Mouse (Mus musculus): ENCODE results near the gene Adamts12.

The Adamts12 gene

DNA sequence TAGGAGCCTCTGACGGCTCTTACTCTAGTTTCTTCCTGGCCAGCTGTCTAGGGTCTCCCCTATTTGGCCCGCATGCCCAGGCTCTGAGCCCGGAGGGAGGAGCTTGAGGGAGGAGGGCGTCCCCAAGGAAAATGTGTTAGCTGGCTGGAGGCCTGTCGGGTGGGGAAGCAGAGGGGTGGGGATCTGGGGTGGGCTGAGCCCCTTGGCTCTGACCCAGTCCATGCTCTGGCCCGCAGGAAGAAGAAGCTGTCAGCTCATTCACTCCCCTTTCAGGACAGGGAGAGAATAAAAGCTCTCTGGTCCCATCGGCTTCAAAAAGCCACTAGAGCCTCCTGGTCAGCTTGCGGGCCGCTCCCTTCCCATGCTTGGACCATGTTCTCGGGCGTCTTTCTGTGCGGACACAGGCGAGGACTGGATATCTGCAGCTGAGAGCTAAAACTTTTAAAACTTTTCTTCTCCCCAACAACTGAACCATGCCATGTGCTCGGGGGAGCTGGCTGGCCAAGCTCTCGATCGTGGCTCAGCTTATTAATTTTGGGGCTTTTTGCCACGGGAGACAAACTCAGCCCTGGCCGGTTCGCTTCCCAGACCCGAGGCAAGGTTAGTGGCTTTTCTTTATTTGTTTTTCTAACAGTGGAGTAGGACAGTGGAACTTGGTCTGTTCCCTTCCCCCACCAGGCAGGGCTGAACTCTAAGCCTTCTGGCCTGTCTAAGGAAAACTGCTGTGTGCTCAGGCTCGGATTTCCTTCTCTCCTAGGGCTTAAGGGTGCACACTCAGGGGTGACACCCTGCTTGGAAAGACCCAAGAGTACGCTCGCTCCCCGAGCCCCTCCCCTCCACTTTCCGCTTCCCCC is at the start of gene Adamts12:
Gene Adamts12, plus strand, starts transcription at position 233 of the 854 bp plus-strand sequence.
- no peak for DNase-seq (ENCODE audit: low spot score in 2 of 2)

DNA sequence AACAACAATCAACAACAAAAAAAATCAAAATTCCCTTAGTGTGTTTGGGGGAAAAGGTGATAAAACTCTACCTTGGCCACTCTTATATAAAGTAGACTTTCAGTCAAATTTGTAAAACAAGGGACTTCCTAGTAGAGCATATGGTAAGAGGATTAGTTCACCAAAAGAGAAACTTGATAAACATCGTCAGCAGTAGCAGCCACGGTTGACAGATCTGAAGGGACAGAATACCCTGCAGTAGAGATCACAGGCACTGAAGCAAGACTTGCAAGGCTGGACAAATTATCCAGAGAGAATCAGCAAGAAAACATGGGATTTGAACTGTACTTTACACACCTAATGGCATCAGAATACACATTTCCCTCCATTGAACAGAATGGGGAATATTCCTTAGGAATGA is 49.7 kb upstream of the Adamts12 start:
- DNase-seq (ENCODE audit: low spot score in 2 of 2) = no peak

DNA sequence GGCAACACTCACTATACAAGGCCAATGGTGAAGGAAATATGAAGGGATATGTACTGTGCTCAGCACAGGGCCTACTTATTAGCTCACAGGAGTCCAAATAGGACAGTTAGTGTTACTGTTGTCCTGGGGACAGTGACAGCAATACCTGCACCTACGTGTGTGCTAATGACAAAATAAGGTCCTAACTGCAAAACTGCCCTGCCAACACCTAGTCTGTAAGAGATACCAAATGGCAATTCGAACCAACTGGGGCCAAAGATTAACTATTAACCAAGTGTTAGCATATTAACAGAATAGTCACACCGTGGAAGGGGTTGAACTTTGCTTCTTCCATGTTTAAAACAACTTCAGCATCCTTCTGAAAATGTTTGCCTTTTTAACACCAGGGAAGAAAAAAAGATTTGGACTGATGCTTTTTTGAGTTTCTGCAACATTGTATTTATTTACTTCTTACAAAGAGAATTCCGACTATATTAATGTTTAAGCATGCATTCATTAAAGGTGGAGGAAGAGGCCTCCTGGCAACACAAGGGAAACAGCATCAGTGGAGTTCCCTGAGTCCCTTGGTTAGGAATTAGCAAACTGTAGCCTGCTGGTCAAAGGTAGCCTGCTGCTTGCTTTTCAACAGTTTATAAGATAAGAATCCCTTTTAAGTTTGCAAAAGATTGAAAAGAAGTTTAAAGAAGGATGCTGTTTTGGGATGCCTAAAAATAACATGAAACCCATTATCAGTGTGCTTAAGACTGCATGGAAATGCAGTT is 37.6 kb upstream of the Adamts12 start:
- DNase-seq (ENCODE audit: low spot score in 2 of 2) = no peak

DNA sequence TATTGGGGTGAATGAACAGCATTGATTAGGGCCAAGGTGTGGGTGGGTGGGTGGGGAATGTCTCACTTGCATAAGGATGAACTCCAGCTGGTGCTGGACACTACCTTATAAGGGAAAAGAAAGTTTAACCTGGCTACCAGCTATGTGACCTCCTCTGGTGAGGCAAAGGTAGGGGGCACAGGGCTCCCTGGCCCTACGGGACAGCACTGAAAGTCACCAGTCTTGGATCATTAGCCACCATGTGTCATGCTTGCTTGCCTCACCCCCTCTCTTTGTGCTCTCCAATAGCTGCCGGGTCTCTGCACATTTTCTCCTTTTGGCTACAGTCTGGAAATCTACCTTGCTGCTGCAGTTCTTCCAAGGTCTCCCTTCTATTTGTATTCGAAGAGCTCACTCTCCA is 34.4 kb upstream of the Adamts12 start:
- no peak for DNase-seq (ENCODE audit: low spot score in 2 of 2)

DNA sequence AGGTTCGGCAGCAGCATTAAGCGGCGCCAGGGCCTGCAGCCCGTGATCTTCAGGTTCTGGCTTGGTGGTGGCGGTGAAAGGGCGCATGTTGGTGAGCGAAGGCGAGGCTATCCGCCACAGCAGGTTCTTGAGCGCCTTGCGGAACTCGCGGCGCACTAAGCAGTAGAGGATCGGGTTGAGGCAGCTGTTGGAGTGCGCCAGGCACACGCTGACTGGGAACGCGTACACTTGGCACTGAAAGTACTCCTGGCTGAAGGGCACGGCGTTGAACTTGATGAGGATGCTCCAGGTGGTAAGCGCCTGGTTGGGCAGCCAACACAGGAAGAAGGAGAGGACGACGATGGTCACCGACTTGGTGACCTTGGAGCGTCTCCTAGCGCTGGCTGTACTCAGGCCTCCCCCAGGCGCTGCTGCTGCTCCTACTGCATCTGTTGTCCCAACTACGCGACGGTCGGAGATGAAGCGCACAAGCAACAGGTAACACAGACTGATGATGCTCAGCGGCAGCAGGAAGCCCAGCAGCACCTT is 28.6 kb upstream of the Adamts12 start:
- DNase-seq (ENCODE audit: low spot score in 2 of 2) = no peak

DNA sequence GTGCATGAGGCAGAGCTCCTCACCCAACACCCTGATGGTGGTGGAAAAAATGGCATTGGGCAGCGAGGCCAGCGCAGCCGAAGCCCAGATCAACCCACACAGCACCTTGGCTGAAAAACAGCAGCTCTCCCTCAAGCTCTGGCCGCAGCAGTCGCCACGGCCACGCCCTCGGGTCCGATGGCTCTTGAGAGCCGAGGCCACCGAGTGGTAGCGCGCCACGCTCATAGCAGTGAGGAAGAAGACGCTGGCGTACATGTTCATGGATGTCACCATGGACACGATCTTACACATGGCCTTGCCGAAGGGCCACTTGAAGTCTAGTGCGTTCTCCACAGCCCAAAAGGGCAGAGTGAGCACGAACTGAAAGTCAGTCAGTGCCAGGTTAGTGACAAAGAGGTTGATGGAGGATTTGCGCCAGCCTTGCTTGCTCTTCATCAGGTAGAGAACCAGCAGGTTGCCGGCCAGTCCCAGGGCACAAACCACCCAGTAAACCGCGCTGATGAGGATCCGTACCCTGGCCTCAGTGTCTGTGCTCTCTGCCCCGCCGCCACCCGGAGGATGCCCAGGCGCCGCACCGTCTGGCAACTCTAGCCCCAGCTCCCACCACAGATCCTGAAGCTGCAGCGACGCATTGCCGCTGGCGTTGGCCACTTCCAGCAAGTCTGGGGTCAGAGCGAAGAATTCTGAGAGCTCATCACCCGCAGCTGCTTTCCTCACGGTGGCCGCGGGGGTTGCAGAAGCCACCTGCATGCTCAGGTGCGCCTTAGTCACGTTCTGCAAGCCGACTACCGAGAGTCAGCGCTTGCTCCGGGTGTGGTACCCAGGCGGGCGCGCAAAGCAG is 27.8 kb upstream of the Adamts12 start:
- DNase-seq (ENCODE audit: low spot score in 2 of 2) = no peak

DNA sequence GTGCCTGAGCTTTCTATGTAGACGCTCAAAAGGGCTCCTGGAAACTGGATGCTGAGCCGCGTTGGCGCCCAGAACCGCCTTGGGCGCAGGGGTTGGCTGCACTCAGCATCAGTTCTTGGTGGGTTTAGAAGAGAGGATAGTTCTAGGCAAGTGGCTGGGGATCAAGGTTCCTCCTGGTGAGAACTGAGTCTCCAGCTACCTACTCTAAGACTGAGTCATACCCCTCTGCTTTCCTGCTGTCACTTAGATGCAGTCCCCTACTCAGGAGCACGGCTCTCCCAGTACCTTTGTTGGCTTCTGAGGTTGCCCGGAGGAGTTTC is 27.3 kb upstream of the Adamts12 start:
- DNase-seq (ENCODE audit: low spot score in 2 of 2) = no peak

DNA sequence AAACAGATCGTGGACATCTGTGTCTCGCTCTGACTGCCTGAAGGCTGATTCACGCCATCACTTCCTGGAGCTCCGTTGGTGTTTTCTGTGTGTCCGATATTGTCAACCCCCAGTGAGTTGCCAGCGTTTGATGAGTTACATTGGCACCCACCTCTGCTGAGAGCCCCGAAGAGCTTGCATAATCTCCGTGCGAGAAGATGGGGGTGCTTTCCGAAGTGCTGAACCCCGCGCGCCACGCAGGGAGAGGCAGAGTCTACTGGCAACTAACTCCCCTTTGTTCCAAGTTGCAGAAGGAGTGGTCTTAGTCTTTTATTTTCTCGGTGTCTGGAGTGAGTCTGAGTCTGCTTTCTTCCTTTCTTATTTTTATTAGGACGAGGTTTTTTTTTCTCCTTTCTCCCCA is 26.9 kb upstream of the Adamts12 start, which contains the start of gene Rxfp3:
Gene Rxfp3, minus strand, starts transcription at position 281 of the 400 bp plus-strand sequence.
- no peak for DNase-seq (ENCODE audit: low spot score in 2 of 2)

DNA sequence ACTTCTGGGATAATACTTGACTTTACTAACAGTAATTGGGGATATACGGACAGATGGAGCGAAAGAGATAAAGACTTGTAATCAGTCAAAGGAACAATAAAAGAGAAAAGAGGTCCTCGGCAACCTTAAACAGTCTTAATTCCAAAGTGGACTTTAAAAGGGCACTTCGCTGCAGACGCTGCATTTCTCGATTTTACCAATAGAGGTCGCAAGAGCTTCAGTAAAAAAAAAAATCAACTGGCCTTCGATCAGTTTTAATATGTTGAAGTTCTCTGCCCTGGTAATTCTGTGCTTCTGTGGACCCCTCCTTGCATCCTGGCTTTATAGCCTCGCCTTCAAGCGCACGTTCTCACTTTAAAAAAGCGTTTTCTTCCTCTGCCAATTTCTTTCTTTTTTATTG is 26.1 kb upstream of the Adamts12 start:
- DNase-seq (ENCODE audit: low spot score in 2 of 2) = peak in 1 of 2 experiments; percentile 46

DNA sequence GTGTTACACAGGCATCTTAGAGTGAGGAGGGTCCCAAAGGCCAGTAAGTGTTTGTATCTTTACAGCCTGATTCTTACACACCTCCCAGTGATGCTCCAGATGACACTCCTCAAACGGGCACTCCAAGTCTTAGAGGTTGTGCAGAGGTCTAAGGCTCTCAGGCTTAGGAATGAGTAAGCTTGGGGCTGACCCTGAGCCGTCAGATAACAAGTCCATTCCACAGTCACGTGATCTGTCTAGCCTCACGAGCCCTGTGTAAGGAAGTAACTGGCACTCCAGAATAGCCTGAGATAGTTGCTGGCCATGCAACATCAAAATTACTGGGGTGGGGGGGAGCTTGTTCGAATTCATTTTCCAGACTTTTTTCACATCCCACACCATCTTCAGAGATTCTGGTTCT is 24.5 kb upstream of the Adamts12 start:
- DNase-seq (ENCODE audit: low spot score in 2 of 2) = no peak

DNA sequence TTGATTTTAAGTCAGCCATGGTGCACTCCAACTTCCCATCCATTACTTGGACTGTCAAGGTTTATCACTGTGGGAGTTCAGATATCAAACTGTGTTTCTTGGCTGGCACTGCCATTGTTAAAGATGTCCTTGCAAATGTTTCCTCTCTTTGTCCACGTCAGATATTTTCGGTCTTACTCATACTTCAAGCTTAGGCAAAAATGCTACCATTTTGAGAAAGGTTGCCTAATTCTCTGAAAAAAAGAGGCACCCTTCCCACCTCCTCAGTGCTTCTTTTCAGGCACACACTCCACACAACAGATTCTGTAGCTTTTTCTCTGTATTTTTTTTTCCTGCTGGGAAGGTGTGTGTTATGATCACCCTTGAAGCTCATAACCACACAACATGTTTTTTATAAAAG is 23.4 kb upstream of the Adamts12 start:
- no peak for DNase-seq (ENCODE audit: low spot score in 2 of 2)

DNA sequence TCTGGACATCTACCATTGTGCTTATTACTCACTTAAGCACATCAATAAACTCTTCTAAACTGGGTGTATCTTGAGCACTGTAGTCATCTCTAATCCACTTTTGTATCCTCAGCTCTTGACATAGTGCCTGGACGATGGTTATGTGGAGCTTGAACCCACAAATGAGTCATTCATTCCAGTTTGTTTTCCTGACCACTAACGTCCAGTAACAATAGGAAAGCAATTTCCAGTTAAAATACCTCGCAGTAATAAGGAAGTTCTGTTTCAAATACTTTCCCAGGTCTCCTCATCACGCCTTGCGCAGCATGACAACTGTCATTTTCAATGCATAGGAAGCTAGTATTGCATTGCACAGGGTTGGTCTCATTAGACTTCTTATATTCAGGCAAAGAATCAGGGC is 21.8 kb upstream of the Adamts12 start:
- no peak for DNase-seq (ENCODE audit: low spot score in 2 of 2)

DNA sequence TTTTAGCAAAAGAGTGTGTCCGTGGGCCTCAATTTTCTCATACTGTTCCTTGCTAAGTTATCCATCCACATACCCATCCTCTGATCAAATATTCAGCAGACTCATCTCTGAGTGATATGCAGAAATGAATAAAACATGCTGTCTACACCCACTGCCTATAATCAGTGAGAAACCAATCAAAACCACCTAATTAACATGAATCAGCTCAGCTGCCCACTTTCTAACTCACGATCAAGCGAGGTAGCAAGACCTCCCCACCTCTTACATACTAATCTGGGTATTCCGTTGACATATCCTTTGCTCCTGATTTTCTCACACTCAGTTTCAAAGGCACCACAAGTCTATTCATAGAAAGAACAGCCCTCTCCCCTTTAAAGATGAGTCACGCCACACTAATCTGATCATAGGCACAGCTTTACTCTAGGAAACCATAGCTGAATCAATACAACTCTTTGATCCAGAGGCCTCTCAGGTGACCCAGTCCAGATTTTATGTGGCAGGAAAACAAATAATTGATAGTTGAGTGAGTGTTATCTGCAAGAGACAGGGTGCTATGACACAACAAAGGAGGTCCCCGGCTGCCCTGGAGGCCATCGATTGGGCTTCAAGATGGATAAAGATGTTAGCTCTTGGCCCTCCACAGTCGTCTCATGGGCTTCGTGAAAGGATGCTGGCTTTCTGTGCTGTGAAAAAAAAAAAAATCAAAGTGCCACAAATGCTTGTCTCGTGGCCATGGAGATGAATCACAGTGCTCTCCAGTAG is 10.7 kb upstream of the Adamts12 start:
- DNase-seq (ENCODE audit: low spot score in 2 of 2) = no peak

DNA sequence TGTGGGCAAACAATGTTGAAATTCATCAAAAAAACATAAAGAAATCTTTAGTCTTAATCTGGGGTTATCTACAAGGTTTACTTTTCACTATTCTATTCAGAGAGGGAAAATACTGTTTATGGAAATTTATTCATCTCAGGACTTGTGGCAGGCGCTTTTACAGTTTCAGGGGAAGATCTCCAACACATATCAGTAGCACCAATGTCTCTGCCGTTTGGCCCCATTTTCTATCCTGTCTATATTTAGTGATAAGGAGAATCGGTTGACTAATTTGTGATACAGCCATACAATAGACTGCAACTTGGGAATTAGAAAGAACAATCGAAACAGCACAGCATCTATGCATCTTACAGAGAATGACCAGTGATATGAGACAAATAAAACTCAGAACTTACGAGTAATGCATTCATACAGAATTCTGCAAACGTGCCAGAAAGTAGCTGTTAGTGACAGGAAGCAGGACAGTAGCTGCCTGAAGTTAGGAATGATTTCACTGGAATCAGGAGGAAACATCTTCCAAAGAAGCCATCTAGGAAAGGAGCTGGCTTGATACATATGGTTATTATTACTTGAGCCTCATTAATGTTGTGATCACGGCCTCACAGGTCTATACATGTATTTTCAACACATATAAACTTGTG is 10.0 kb upstream of the Adamts12 start:
- DNase-seq (ENCODE audit: low spot score in 2 of 2) = no peak

DNA sequence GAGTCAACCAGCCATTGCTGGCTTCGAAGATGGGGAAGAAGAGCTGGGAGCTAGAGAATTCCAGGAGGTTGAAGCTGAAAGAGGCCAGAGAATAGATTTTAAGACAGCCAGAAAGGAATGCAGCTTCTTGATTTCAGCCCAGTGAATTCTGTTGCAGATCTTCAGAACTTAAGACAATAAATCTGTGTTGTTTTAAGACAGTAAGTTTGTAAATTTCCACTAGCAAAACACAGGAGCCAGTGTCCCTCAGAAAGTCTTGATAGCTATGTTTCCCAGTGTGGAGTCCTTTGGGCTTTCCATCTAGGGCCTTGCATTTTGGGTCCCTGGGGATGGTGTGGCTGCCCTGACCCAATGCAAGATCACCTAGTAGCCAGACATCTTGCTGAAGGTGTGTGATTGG is 1.7 kb upstream of the Adamts12 start:
- no peak for DNase-seq (ENCODE audit: low spot score in 2 of 2)

DNA sequence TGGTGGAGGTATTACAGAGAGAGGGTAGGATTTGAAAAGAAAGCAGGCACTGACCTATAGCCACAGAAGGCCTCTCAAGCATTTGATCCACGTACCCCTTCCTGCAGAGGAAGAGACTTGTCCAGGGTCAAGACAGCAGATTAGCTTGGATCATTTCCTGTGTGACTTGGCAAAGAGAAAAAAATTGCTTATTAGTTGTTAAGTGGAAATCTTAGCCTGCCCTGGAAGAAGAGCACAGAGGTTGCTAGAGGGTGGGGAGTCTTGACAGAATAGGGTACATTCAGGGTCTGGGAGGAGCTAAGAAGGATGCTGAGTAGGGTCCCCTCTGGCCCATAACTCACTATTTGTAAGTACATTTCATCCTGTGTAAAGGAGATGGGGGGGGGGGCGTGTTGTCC is 431 bp upstream of the Adamts12 start:
- DNase-seq (ENCODE audit: low spot score in 2 of 2) = no peak

DNA sequence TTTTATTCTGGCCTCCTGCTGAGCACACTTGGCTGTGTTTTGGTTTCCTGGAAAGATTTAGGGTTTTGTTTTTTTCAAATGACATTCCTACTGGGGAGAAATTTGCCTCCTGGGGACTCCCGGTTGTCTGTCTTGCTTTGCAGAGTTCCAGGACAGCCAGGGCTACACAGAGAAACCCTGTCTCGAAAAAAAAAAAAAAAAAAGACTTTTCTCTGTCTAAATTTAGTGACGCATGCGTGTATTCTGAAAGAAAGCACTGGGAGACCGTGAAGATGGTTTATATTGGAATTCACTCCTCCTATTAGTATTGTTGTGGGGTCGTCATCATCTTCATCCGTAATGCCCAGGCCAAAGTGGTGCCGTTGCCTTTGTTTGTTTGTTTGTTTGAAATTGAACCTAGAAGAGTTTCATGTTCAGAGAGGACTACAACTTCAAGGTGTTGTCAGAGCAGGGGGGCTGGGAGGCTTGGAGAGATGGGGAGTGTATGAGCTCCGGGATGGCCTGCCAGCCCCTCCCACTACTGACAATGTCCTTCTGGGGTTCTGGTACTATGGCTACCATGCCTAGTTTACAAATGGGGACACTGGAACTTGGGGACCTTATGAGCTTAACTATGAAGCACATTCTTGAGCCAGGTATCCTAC is 1.1 kb downstream of the Adamts12 start:
- DNase-seq (ENCODE audit: low spot score in 2 of 2) = no peak

DNA sequence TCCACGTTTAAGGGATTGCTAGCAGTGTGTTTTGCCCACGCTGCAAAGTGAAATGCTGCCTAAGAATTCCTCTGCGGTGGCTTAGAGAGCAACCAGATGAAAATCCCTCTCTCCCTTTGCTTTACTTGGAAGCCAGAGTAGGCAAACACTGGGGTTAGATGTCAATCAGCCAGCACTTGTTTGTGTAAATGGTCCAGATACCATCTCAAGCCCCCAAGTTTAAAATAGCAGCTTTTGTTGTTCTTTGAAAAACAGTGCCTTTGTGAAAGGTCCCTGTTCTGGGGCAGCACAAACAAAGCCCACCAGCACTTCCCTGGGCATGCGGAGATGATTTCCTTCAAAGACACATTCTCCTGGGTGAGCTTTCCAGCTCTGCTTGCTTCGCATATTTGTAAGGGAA is 1.7 kb downstream of the Adamts12 start:
- DNase-seq (ENCODE audit: low spot score in 2 of 2) = no peak

DNA sequence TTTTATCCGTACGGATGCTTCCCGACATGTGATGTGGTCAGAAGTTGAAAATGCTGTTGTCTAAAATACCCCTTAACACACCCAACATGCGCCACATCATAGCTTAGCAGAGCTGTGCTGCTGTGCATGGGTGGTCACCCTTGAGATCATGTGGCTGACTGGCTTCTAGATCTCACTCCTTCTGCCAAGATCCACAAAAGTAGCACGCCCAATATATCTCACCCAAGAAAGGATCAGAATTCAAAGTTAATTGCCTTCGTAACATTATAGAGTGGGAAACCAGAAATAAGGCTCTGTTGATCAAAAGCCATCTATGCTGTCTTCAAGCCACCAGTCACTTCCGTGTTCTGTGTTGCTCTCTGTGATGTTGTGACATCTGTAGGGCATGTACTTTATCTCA is 3.3 kb downstream of the Adamts12 start:
- DNase-seq (ENCODE audit: low spot score in 2 of 2) = no peak

DNA sequence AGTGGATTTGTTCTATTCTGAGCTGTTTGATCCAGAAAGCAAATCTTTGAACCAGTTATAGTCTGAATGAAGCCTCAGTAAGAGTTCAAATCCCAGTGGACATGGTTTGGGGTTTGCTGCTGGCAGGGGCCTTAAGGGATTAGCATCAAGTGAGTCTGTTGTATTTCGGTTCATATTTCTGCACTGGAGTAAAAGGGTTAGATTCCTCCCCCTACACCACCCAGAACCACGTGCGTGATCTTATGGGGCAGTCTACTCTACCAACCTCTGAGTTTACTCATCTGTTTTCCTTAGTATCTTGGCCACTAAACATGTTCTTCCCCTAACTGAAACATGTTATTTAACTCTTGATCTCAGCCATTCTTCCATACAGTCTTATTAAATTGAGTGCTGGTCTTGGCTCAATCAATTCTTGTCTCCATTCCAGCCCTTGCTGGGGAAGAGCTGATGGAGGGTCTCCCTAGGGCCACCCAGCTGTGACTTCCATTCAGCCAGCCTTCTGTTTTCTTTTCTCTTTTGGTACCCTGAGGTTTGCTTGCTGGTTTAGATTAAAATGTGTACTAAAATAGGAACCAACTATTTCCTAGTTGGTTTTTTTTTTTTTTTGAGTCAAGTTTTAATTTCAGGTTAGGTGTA is 11.3 kb downstream of the Adamts12 start:
- DNase-seq (ENCODE audit: low spot score in 2 of 2) = no peak

Measured in left cerebral cortex, adult 9 months (tissue).